ENCODE assay signal across 16 mouse cellular contexts in genomic region chr9:102747902-102748301, GRCm38 (mm10). TPM values are rescaled to one million over a fixed set of nuclear protein-coding genes. Genes with fewer than 3 reads are reported as not detected.
A peak's percentile ranks its signal among the peaks of the same experiment; 100 is the strongest.
DNase-seq lines count a peak whose midpoint lies in the region; ATAC-seq and TF ChIP-seq lines count a peak whose summit lies in the region.
"Had no signal": no experiment of that assay in that cellular context is flagged by ENCODE, and none has a peak within 500 bp of the region (broad histone marks: within the 10 kb centered on the region; RNA-seq: fewer than 3 reads in every experiment).

No protein-coding gene starts in this region.

- DNase-seq in intestine, embryonic 14.5 days (ENCODE audit: low spot score): no peak
- DNase-seq in lung, postnatal 36 days: no peak
- DNase-seq in embryonic facial prominence, embryonic 14.5 days (ENCODE audit: low spot score): no peak
- DNase-seq in neural tube, embryonic 10.5 days (ENCODE audit: extremely low spot score, low spot score): no peak
- no peak for DNase-seq in forebrain, embryonic 11.5 days (ENCODE audit: low spot score)
- DNase-seq: B cell, adult 2 months; cerebellum, adult 18-20 months; heart, adult 11 months; kidney, adult 9 months; right cerebral cortex, postnatal 14 days had no signal

- H3K36me3 ChIP-seq in intestine, embryonic 14.5 days (ENCODE audit: control insufficient read depth, insufficient read depth, low read length): no peaks in the 10 kb centered on the region
- H3K36me3 ChIP-seq in intestine, postnatal 0 days (ENCODE audit: control insufficient read depth, insufficient read depth): no peaks in the 10 kb centered on the region
- H3K36me3 ChIP-seq in lung, embryonic 15.5 days: no peaks in the 10 kb centered on the region
- H3K36me3 ChIP-seq in embryonic facial prominence, embryonic 14.5 days (ENCODE audit: control insufficient read depth, insufficient read depth, low read length): no peaks in the 10 kb centered on the region
- H3K36me3 ChIP-seq in stomach, embryonic 15.5 days: no peaks in the 10 kb centered on the region
- H3K36me3 ChIP-seq in forebrain, embryonic 11.5 days (ENCODE audit: control insufficient read depth, insufficient read depth, low read length): no peaks in the 10 kb centered on the region
- H3K36me3 ChIP-seq: hindbrain, embryonic 10.5 days had no signal

- H3K9me3 ChIP-seq in intestine, embryonic 14.5 days (ENCODE audit: control insufficient read depth, low read length): no peaks in the 10 kb centered on the region
- H3K9me3 ChIP-seq in intestine, postnatal 0 days (ENCODE audit: control insufficient read depth): no peaks in the 10 kb centered on the region
- no peaks in the 10 kb centered on the region for H3K9me3 ChIP-seq in lung, embryonic 15.5 days
- H3K9me3 ChIP-seq in embryonic facial prominence, embryonic 14.5 days (ENCODE audit: control insufficient read depth, low read length): no peaks in the 10 kb centered on the region
- no peaks in the 10 kb centered on the region for H3K9me3 ChIP-seq in stomach, embryonic 15.5 days
- no peaks in the 10 kb centered on the region for H3K9me3 ChIP-seq in forebrain, embryonic 11.5 days (ENCODE audit: control insufficient read depth, low read length)
- H3K9me3 ChIP-seq: hindbrain, embryonic 10.5 days had no signal

- peaks cover 14% of the 10 kb centered on the region for H3K4me1 ChIP-seq in intestine, embryonic 14.5 days (replicated peaks; ENCODE audit: control insufficient read depth, insufficient read depth, low read length)
- no peaks in the 10 kb centered on the region for H3K4me1 ChIP-seq in intestine, postnatal 0 days (replicated peaks; ENCODE audit: control insufficient read depth, insufficient read depth, low read length)
- H3K4me1 ChIP-seq in lung, embryonic 15.5 days: peaks cover 18% of the 10 kb centered on the region
- peaks cover 11% of the 10 kb centered on the region for H3K4me1 ChIP-seq in embryonic facial prominence, embryonic 14.5 days (ENCODE audit: control insufficient read depth, insufficient read depth, low read length)
- peaks cover 7% of the 10 kb centered on the region; the same call in 1 of the 2 replicates for H3K4me1 ChIP-seq in stomach, embryonic 15.5 days
- no peaks in the 10 kb centered on the region for H3K4me1 ChIP-seq in forebrain, embryonic 11.5 days (replicated peaks; ENCODE audit: control insufficient read depth, insufficient read depth, low read length)

- WGBS in intestine, embryonic 14.5 days: 15% methylated on average over 5 of the region's 5 CpGs
- 29% methylated on average over 5 of the region's 5 CpGs for WGBS in intestine, postnatal 0 days
- WGBS in lung, embryonic 15.5 days: 21% methylated on average over 5 of the region's 5 CpGs
- 45% methylated on average over 5 of the region's 5 CpGs for WGBS in embryonic facial prominence, embryonic 14.5 days
- 18% methylated on average over 5 of the region's 5 CpGs for WGBS in stomach, embryonic 15.5 days
- WGBS in forebrain, embryonic 11.5 days: 61% methylated on average over 5 of the region's 5 CpGs

- H3K4me2 ChIP-seq in intestine, embryonic 14.5 days (ENCODE audit: low read length): no peak overlapping the region
- no peak overlapping the region for H3K4me2 ChIP-seq in intestine, postnatal 0 days (replicated peaks; ENCODE audit: low read depth)
- no peak overlapping the region for H3K4me2 ChIP-seq in lung, embryonic 15.5 days
- H3K4me2 ChIP-seq in embryonic facial prominence, embryonic 14.5 days (ENCODE audit: low read depth, low read length): no peak overlapping the region
- no peak overlapping the region for H3K4me2 ChIP-seq in stomach, embryonic 15.5 days
- H3K4me2 ChIP-seq in forebrain, embryonic 11.5 days (ENCODE audit: low read depth, low read length, severe bottlenecking): no peak overlapping the region

- TF ChIP-seq CTCF in intestine, postnatal 0 days (IDR thresholded peaks at IDR 0.05; ENCODE audit: low read depth): no peak

- ATAC-seq in intestine, embryonic 14.5 days (replicated peaks; ENCODE audit: low FRiP score, low TSS enrichment, low read depth): no peak
- ATAC-seq in intestine, postnatal 0 days: no peak
- ATAC-seq in lung, embryonic 15.5 days (ENCODE audit: borderline replicate concordance, extremely low read depth, low FRiP score, low TSS enrichment): peak; percentile 32; the same call in 1 of the 2 replicates
- no peak for ATAC-seq in embryonic facial prominence, embryonic 14.5 days (ENCODE audit: low read depth)
- ATAC-seq in stomach, embryonic 15.5 days (ENCODE audit: insufficient read depth, low FRiP score, low read depth): peak; percentile 45; the same call in 1 of the 2 replicates
- ATAC-seq in forebrain, embryonic 11.5 days (replicated peaks; ENCODE audit: low FRiP score): no peak
- ATAC-seq: midbrain, embryonic 16.5 days had no signal

- H3K27me3 ChIP-seq in intestine, embryonic 14.5 days (replicated peaks; ENCODE audit: control insufficient read depth, insufficient read depth, low read length): no peaks in the 10 kb centered on the region
- H3K27me3 ChIP-seq in intestine, postnatal 0 days (replicated peaks; ENCODE audit: control insufficient read depth, insufficient read depth, low read length): no peaks in the 10 kb centered on the region
- no peaks in the 10 kb centered on the region for H3K27me3 ChIP-seq in lung, embryonic 15.5 days
- H3K27me3 ChIP-seq in embryonic facial prominence, embryonic 14.5 days (replicated peaks; ENCODE audit: control insufficient read depth, insufficient read depth, low read length): no peaks in the 10 kb centered on the region
- no peaks in the 10 kb centered on the region for H3K27me3 ChIP-seq in stomach, embryonic 15.5 days (replicated peaks)
- no peaks in the 10 kb centered on the region for H3K27me3 ChIP-seq in forebrain, embryonic 11.5 days (ENCODE audit: control insufficient read depth, insufficient read depth, low read length)

- H3K9ac ChIP-seq in intestine, embryonic 14.5 days (ENCODE audit: low read length): 0 out of 2 replicates have a peak overlapping the region, but pooled peaks have one; percentile 7
- H3K9ac ChIP-seq in intestine, postnatal 0 days (ENCODE audit: low read depth, low read length): no peak overlapping the region
- no peak overlapping the region for H3K9ac ChIP-seq in lung, embryonic 15.5 days
- H3K9ac ChIP-seq in embryonic facial prominence, embryonic 14.5 days (ENCODE audit: low read depth, low read length): no peak overlapping the region
- H3K9ac ChIP-seq in stomach, embryonic 15.5 days: no peak overlapping the region
- no peak overlapping the region for H3K9ac ChIP-seq in forebrain, embryonic 11.5 days (ENCODE audit: low read length)

- H3K27ac ChIP-seq in intestine, embryonic 14.5 days (ENCODE audit: low read depth): peak overlapping the region; percentile 86
- no peak overlapping the region for H3K27ac ChIP-seq in intestine, postnatal 0 days (ENCODE audit: low read depth, low read length)
- peak overlapping the region; percentile 49 for H3K27ac ChIP-seq in lung, embryonic 15.5 days
- 0 out of 2 replicates have a peak overlapping the region, but pooled peaks have one; percentile 5 for H3K27ac ChIP-seq in embryonic facial prominence, embryonic 14.5 days (replicated peaks; ENCODE audit: low read depth, low read length)
- peak overlapping the region; percentile 51 for H3K27ac ChIP-seq in stomach, embryonic 15.5 days
- H3K27ac ChIP-seq in forebrain, embryonic 11.5 days (ENCODE audit: low read depth, low read length): no peak overlapping the region
- H3K27ac ChIP-seq: hindbrain, embryonic 10.5 days; macrophage had no signal

- H3K4me3 ChIP-seq in intestine, embryonic 14.5 days (ENCODE audit: low read depth, low read length): no peak overlapping the region
- H3K4me3 ChIP-seq in intestine, postnatal 0 days (ENCODE audit: low read depth, low read length): no peak overlapping the region
- no peak overlapping the region for H3K4me3 ChIP-seq in lung, embryonic 15.5 days
- no peak overlapping the region for H3K4me3 ChIP-seq in embryonic facial prominence, embryonic 14.5 days (ENCODE audit: low read depth, low read length)
- no peak overlapping the region for H3K4me3 ChIP-seq in stomach, embryonic 15.5 days (replicated peaks)
- H3K4me3 ChIP-seq in forebrain, embryonic 11.5 days (ENCODE audit: low read depth, low read length): no peak overlapping the region
- H3K4me3 ChIP-seq: hindbrain, embryonic 10.5 days had no signal

RNA-seq across cellular contexts. Expression of gene Amotl2, which starts 31.4 kb away (rescaled TPM):
- polyA plus RNA-seq in intestine, embryonic 14.5 days (2014; fragmentation: Nextera tagmentation; extraction: Ambion mirVana): 29.3 and 33.6 TPM in 2 replicates
- polyA plus RNA-seq in intestine, postnatal 0 days (2015; fragmentation: Nextera tagmentation; extraction: Ambion mirVana): 12.4 and 13.4 TPM in 2 replicates
- 45.5 and 47.0 TPM in 2 replicates for polyA plus RNA-seq in lung, embryonic 15.5 days (2015; fragmentation: Nextera tagmentation; extraction: Ambion mirVana)
- polyA plus RNA-seq in embryonic facial prominence, embryonic 14.5 days (2014; fragmentation: Nextera tagmentation; extraction: Ambion mirVana): 44.5 and 48.1 TPM in 2 replicates
- polyA plus RNA-seq in stomach, embryonic 15.5 days (2015; fragmentation: Nextera tagmentation; extraction: Ambion mirVana): 35.3 and 37.7 TPM in 2 replicates
- polyA plus RNA-seq in forebrain, embryonic 11.5 days (2014; fragmentation: Nextera tagmentation; extraction: Ambion mirVana): 72.4 and 73.4 TPM in 2 replicates

Comparison
In these comparisons a context has a peak if more than half of its experiments do, and no peak if none do; other contexts are left out.
1. H3K27ac ChIP-seq: peak in intestine, embryonic 14.5 days (single experiment), lung, embryonic 15.5 days (single experiment), embryonic facial prominence, embryonic 14.5 days (single experiment) and stomach, embryonic 15.5 days (single experiment); none in intestine, postnatal 0 days (single experiment) and forebrain, embryonic 11.5 days (single experiment).
2. ATAC-seq: peak in lung, embryonic 15.5 days (single experiment) and stomach, embryonic 15.5 days (single experiment); none in intestine, embryonic 14.5 days (single experiment), intestine, postnatal 0 days (single experiment), embryonic facial prominence, embryonic 14.5 days (single experiment) and forebrain, embryonic 11.5 days (single experiment).